Mouse (Mus musculus): ENCODE data around the gene Eif3g. TPM values are rescaled to one million over a fixed set of nuclear protein-coding genes. Genes with fewer than 3 reads are reported as not detected.

Gene Eif3g
- 10 to 100 TPM; 74.2 to 83.2 TPM for total RNA-seq (2023)

GRCm38 (mm10) chr9:20898511-20899073 lies at the start of gene Eif3g:
TSS of gene Eif3g (minus strand) at chr9:20898623.

DNA sequence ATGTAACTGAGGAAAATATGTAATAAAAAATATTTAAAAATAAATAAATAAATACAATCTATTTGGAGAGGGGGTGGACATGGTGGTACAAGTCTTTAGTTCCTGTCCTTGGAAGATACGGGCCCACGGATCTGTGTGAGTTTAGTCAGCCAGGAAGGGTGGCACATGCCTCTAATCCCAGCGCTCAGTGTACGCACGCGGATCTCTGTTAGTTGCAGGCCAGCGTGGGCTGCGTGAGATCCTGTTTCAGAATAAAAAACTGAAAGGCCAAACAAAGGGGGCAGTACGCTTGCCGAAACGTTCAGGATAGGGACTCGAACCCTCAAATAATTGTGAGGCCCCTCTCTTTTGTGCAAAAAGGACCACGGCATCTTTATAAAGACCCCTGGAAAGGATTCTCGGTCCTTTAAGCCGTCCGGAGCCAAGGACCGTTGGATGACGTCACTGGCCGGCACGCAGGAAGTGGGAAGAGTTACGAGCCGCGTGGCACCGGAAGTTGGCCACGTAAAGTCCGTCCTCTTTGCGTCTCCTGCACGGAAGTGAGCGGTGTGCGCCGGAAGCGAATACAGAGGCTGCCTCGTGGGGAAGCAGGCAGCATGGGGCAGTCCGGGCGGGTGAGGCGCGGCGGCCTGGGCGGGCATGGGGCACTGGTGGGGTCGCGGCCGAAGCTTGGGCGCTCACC lies 10.6 kb downstream of the Eif3g start, which contains the start of gene Ppan:
Gene Ppan (plus strand): TSS at position 472 of the 682 bp plus-strand sequence.

GRCm38 (mm10) chr9:20879097-20879792 lies 19.2 kb downstream of the Eif3g start, which contains the start of gene Angptl6:
TSS of gene Angptl6 (minus strand) at chr9:20879727.

GRCm38 (mm10) chr9:20868448-20869001 lies 29.9 kb downstream of the Eif3g start, which contains the start of gene A230050P20Rik:
TSS of gene A230050P20Rik (plus strand) at chr9:20868642.

Other genes with a start within 250 kb of the Eif3g start
- gene Pin1, start 246.5 kb downstream of the Eif3g start, total RNA-seq (2023), result 1 to 10 TPM; 8.1 to 9.1 TPM
- gene Olfm2, start 152.3 kb downstream of the Eif3g start, total RNA-seq (2023), result not detected
- 1 to 10 TPM in 1 of 2 experiments, under 1 TPM in 1; 0.60 to 1.1 TPM for gene Col5a3, start 83.6 kb downstream of the Eif3g start, total RNA-seq (2023)
- not detected for gene Rdh8, start 80.1 kb downstream of the Eif3g start, total RNA-seq (2023)
- 1 to 10 TPM; 5.6 to 6.5 TPM for gene A230050P20Rik, start 30.0 kb downstream of the Eif3g start, total RNA-seq (2023)
- gene Angptl6, start 18.9 kb downstream of the Eif3g start, total RNA-seq (2023), result 1 to 10 TPM in 1 of 2 experiments, under 1 TPM in 1; 0.22 to 1.0 TPM
- 10 to 100 TPM; 25.9 to 32.1 TPM for gene Ppan, start 10.4 kb downstream of the Eif3g start, total RNA-seq (2023)
- gene Dnmt1, start 61.3 kb upstream of the Eif3g start, total RNA-seq (2023), result 100 to 1,000 TPM; 108 to 111 TPM
- 1 to 10 TPM; 5.7 to 7.9 TPM for gene S1pr2, start 78.2 kb upstream of the Eif3g start, total RNA-seq (2023)
- gene Mrpl4, start 104.1 kb upstream of the Eif3g start, total RNA-seq (2023), result 10 to 100 TPM; 31.9 to 42.1 TPM
- gene Icam1, start 117.4 kb upstream of the Eif3g start, total RNA-seq (2023), result 10 to 100 TPM; 16.2 to 16.3 TPM
- gene Icam4, start 130.8 kb upstream of the Eif3g start, total RNA-seq (2023), result 1 to 10 TPM; 2.4 to 4.5 TPM
- not detected for gene Icam5, start 133.4 kb upstream of the Eif3g start, total RNA-seq (2023)
- not detected for gene Zglp1, start 168.5 kb upstream of the Eif3g start, total RNA-seq (2023)
- under 1 TPM; 0.22 to 0.29 TPM for gene Gm49373, start 174.5 kb upstream of the Eif3g start, total RNA-seq (2023)
- gene Fdx1l, start 175.0 kb upstream of the Eif3g start, total RNA-seq (2023), result 1 to 10 TPM; 6.5 to 6.9 TPM
- gene Gm38431, start 193.4 kb upstream of the Eif3g start, total RNA-seq (2023), result 1 to 10 TPM; 1.5 to 2.5 TPM
- 10 to 100 TPM; 49.1 to 62.5 TPM for gene Raver1, start 193.4 kb upstream of the Eif3g start, total RNA-seq (2023)
- gene Tyk2, start 232.6 kb upstream of the Eif3g start, total RNA-seq (2023), result 10 to 100 TPM; 40.0 to 51.1 TPM

Data from neutrophil, adult 59 days (primary cell).